ENCODE assay signal across 8 mouse cellular contexts in genomic region chr4:126967864-126968821, GRCm38 (mm10). TPM values are rescaled to one million over a fixed set of nuclear protein-coding genes. Genes with fewer than 3 reads are reported as not detected.
DNase-seq lines count a peak whose midpoint lies in the region; TF ChIP-seq lines count a peak whose summit lies in the region.

Gene Zmym4 (minus strand): TSS chr4:126968135.

- intact Hi-C loops in gastrocnemius, adult 2 months (cut with DNase I): loop anchor here (5.0 kb wide), 1 partner anchor 54 kb away; the partner anchor contains the start of gene Sfpq

- peak within 1 kb of the TSS; percentile 88 for H3K27ac ChIP-seq in gastrocnemius, adult 2 months

- peaks cover 2% of the 10 kb centered on the region for H3K27me3 ChIP-seq in megakaryocyte, embryonic 14.5 days (replicated peaks)

- peaks cover 4% of the 10 kb centered on the region for H3K36me3 ChIP-seq in megakaryocyte, embryonic 14.5 days (replicated peaks; ENCODE audit: low read length)

- peak; percentile 92 for DNase-seq in WW6 (ENCODE audit: low read depth, low spot score)
- DNase-seq in cerebellum, postnatal 4 days (ENCODE audit: low spot score in 2 of 2): peak; percentile 85 to 93
- DNase-seq in gastrocnemius, adult 2 months: peak; percentile 95
- peak; percentile 80 for DNase-seq in hindlimb bud, embryonic 11.5 days (ENCODE audit: extremely low spot score, low read depth, low spot score)
- DNase-seq in left cerebral cortex, adult 8-10 months (ENCODE audit: low spot score in 2 of 2): peak; percentile 78 to 95
- peak; percentile 98 for DNase-seq in right cerebral cortex, postnatal 10 days (ENCODE audit: low spot score in 2 of 2)
- DNase-seq in urinary bladder, postnatal 25 days (ENCODE audit: low spot score): peak; percentile 88

- peaks cover 18% of the 10 kb centered on the region for H3K4me1 ChIP-seq in megakaryocyte, embryonic 14.5 days

- TF ChIP-seq CTCF in gastrocnemius, adult 2 months (IDR thresholded peaks at IDR 0.05): no peak

- H3K9me3 ChIP-seq in megakaryocyte, embryonic 14.5 days: no peaks in the 10 kb centered on the region

- H3K4me3 ChIP-seq in gastrocnemius, adult 2 months: peak within 1 kb of the TSS; percentile 91
- peak within 1 kb of the TSS; percentile 94 for H3K4me3 ChIP-seq in megakaryocyte, embryonic 14.5 days (replicated peaks)

RNA-seq across cellular contexts. Expression of gene Zmym4, which starts in this region (rescaled TPM):
- total RNA-seq in gastrocnemius, adult 2 months (2021): 10 to 100 TPM; 18.0 to 19.8 TPM
- total RNA-seq in left cerebral cortex, adult 8-10 months (2022): 10 to 100 TPM; 52.1 to 61.7 (median 57.4) TPM
- 0.69 TPM in 1 of 2 replicates, not detected in the other for polyA plus RNA-seq in megakaryocyte, embryonic 14.5 days (2012; ENCODE audit: insufficient read depth, low replicate concordance)

Comparison
In these comparisons a context has a peak if more than half of its experiments do, and no peak if none do; other contexts are left out.
1. Peak in every context shown above with its lines: DNase-seq, H3K4me3 ChIP-seq and H3K27ac ChIP-seq.